9 mouse cellular contexts compared by ENCODE assay signal in the genomic region with DNA sequence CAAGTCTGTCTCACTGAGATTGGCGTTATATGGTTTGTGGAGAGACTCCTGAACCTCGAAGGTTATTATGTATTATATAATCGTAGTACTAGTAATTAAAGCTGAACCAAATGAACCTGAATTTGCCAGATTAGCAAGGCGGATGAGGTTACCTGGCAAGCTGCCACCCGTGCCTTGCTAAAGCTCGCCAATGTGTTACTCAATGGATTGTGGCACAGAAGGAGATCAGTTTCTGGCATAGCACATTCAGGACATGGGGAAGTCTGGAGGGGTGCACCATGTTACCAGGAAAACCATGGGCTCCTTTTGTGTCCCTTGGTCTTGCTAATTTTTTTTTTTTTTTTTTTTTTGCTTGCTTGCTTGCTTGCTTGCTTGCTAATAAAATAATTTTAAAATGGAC. TPM values are rescaled to one million over a fixed set of nuclear protein-coding genes. Genes with fewer than 3 reads are reported as not detected.
DNase-seq lines count a peak whose midpoint lies in the region; ATAC-seq and TF ChIP-seq lines count a peak whose summit lies in the region.
"Had no signal": no experiment of that assay in that cellular context is flagged by ENCODE, and none has a peak within 500 bp of the region (broad histone marks: within the 10 kb centered on the region; RNA-seq: fewer than 3 reads in every experiment).

No protein-coding gene starts in this region.

- no peaks in the 10 kb centered on the region for H3K79me2 ChIP-seq in heart, adult 2 months (replicated peaks; ENCODE audit: control insufficient read depth, insufficient read depth, low read length)

- TF ChIP-seq POLR2A in heart, adult 2 months (IDR thresholded peaks at IDR 0.05; ENCODE audit: insufficient read depth, low read depth, low read length), result no peak

- no peak for TF ChIP-seq EP300 in heart, adult 2 months (IDR thresholded peaks at IDR 0.05; ENCODE audit: insufficient read depth, low read depth, low read length)

- TF ChIP-seq CTCF in heart, adult 2 months (IDR thresholded peaks at IDR 0.05), result no peak
- no peak for TF ChIP-seq CTCF in forebrain, postnatal 0 days (IDR thresholded peaks at IDR 0.05; ENCODE audit: low read depth)

- ATAC-seq in heart, embryonic 14.5 days (ENCODE audit: insufficient number of reproducible peaks, insufficient read depth, low FRiP score, low read depth), result no peak
- ATAC-seq in forebrain, postnatal 0 days, result no peak
- ATAC-seq in intestine, embryonic 16.5 days, result no peak

- H3K27ac ChIP-seq in heart, embryonic 14.5 days (replicated peaks in 1 of 2; ENCODE audit: control insufficient read depth in 1 of 2, insufficient read depth in 1 of 2, low read depth in 2 of 2, low read length in 2 of 2), result no peak overlapping the region
- no peak overlapping the region for H3K27ac ChIP-seq in heart, adult 2 months
- no peak overlapping the region for H3K27ac ChIP-seq in forebrain, postnatal 0 days (ENCODE audit: low read depth, low read length)
- no peak overlapping the region for H3K27ac ChIP-seq in intestine, embryonic 16.5 days (ENCODE audit: low read length)

- no peak for DNase-seq in heart, adult 2 months
- peak; percentile 10 for DNase-seq in adrenal gland, adult 8-10 months
- peak; percentile 25 for DNase-seq in forebrain, postnatal 0 days
- peak; percentile 15 for DNase-seq in lung, postnatal 10 days
- no peak for DNase-seq in thymus, adult 18-20 months
- DNase-seq in embryo, embryonic 9.5 days (ENCODE audit: extremely low spot score), result no peak

- intact Hi-C loops in heart, adult 2 months (cut with DNase I), result no loop called here

- H3K4me1 ChIP-seq in heart, embryonic 14.5 days (ENCODE audit: control insufficient read depth in 2 of 2, insufficient read depth in 2 of 2, low read length in 2 of 2), result peaks cover 3 to 5% of the 10 kb centered on the region in 2 experiments; a peak in 1 of 4 replicates
- H3K4me1 ChIP-seq in heart, adult 2 months (ENCODE audit: control insufficient read depth, insufficient read depth, low read length), result no peaks in the 10 kb centered on the region
- 0 out of 2 replicates have a peak, but pooled peaks cover 9% of the 10 kb centered on the region for H3K4me1 ChIP-seq in forebrain, postnatal 0 days (ENCODE audit: insufficient read depth)
- H3K4me1 ChIP-seq in intestine, embryonic 16.5 days (ENCODE audit: control insufficient read depth, insufficient read depth, low read length), result no peaks in the 10 kb centered on the region

- H3K4me3 ChIP-seq in heart, embryonic 14.5 days (ENCODE audit: control insufficient read depth in 1 of 2, insufficient read depth in 1 of 2, low read depth in 1 of 2, low read length in 2 of 2), result no peak overlapping the region
- no peak overlapping the region for H3K4me3 ChIP-seq in heart, adult 2 months
- H3K4me3 ChIP-seq in forebrain, postnatal 0 days (ENCODE audit: low read depth, low read length), result 0 out of 2 replicates have a peak overlapping the region, but pooled peaks have one; percentile 30
- H3K4me3 ChIP-seq in intestine, embryonic 16.5 days (ENCODE audit: low read length), result no peak overlapping the region

- peak overlapping the region; percentile 66 for H3K4me2 ChIP-seq in heart, embryonic 14.5 days (ENCODE audit: low read length)
- peak overlapping the region; percentile 53; the same call in 1 of the 2 replicates for H3K4me2 ChIP-seq in forebrain, postnatal 0 days (ENCODE audit: low read depth)
- no peak overlapping the region for H3K4me2 ChIP-seq in intestine, embryonic 16.5 days (ENCODE audit: low read depth, low read length)

- no peaks in the 10 kb centered on the region for H3K27me3 ChIP-seq in heart, embryonic 14.5 days (ENCODE audit: control insufficient read depth, insufficient read depth, low read length)
- H3K27me3 ChIP-seq in heart, adult 2 months (ENCODE audit: control insufficient read depth, insufficient read depth, low read length), result no peaks in the 10 kb centered on the region
- H3K27me3 ChIP-seq in forebrain, postnatal 0 days (ENCODE audit: insufficient read depth, low read length), result no peaks in the 10 kb centered on the region
- H3K27me3 ChIP-seq in intestine, embryonic 16.5 days (replicated peaks; ENCODE audit: control insufficient read depth, insufficient read depth, low read length), result peaks cover 3% of the 10 kb centered on the region; the same call in 1 of the 2 replicates

- 89% methylated on average over 6 of the region's 6 CpGs for WGBS in heart, embryonic 14.5 days
- WGBS in heart, adult 2 months, result 87% methylated on average over 6 of the region's 6 CpGs
- 29% methylated on average over 6 of the region's 6 CpGs for WGBS in forebrain, postnatal 0 days
- WGBS in intestine, embryonic 16.5 days, result 80% methylated on average over 6 of the region's 6 CpGs

- no peak overlapping the region for H3K9ac ChIP-seq in heart, embryonic 14.5 days (ENCODE audit: low read length)
- no peak overlapping the region for H3K9ac ChIP-seq in heart, adult 2 months (ENCODE audit: low read depth, low read length)
- no peak overlapping the region for H3K9ac ChIP-seq in forebrain, postnatal 0 days
- no peak overlapping the region for H3K9ac ChIP-seq in intestine, embryonic 16.5 days (ENCODE audit: low read depth, low read length)

- no peaks in the 10 kb centered on the region for H3K36me3 ChIP-seq in heart, embryonic 14.5 days (ENCODE audit: control insufficient read depth, insufficient read depth, low read length)
- H3K36me3 ChIP-seq in heart, adult 2 months (ENCODE audit: control insufficient read depth, insufficient read depth, low read length), result no peaks in the 10 kb centered on the region
- H3K36me3 ChIP-seq in forebrain, postnatal 0 days (ENCODE audit: insufficient read depth), result no peaks in the 10 kb centered on the region
- H3K36me3 ChIP-seq in intestine, embryonic 16.5 days (ENCODE audit: control insufficient read depth, insufficient read depth, low read length), result no peaks in the 10 kb centered on the region

- peaks cover 11% of the 10 kb centered on the region for H3K9me3 ChIP-seq in heart, embryonic 14.5 days (ENCODE audit: control insufficient read depth, low read length)
- H3K9me3 ChIP-seq in forebrain, postnatal 0 days (ENCODE audit: low read length), result peaks cover 5% of the 10 kb centered on the region; the same call in 1 of the 2 replicates
- H3K9me3 ChIP-seq in intestine, embryonic 16.5 days (ENCODE audit: control insufficient read depth, low read length), result peaks cover 14% of the 10 kb centered on the region

RNA-seq across cellular contexts. Expression of gene Tescl, which starts 8.5 kb away (rescaled TPM):
- polyA plus RNA-seq in heart, embryonic 14.5 days (2014; fragmentation: Nextera tagmentation; extraction: Ambion mirVana), result not detected in 2 replicates
- not detected for total RNA-seq in heart, adult 2 months (2021)
- polyA plus RNA-seq in heart, adult 2 months (2012; rRNA removed), result 0.35 and 0.66 TPM in 2 replicates
- under 1 TPM in 1 of 4 experiments, not detected in 3; 0.70 TPM for total RNA-seq in adrenal gland, adult 8-10 months (2022)
- total RNA-seq in forebrain, postnatal 0 days (2014; rRNA removed), result not detected in 2 replicates
- polyA plus RNA-seq in forebrain, postnatal 0 days (2015; fragmentation: Nextera tagmentation; extraction: Ambion mirVana), result not detected in 2 replicates
- not detected in 2 replicates for polyA plus RNA-seq in intestine, embryonic 16.5 days (2015; fragmentation: Nextera tagmentation; extraction: Ambion mirVana)
- total RNA-seq: neutrophil, adult 5-6 weeks had no signal

RNA-seq across cellular contexts. Expression of gene Zfp94, which starts 8.7 kb away (rescaled TPM):
- 4.5 and 6.3 TPM in 2 replicates for polyA plus RNA-seq in heart, embryonic 14.5 days (2014; fragmentation: Nextera tagmentation; extraction: Ambion mirVana)
- total RNA-seq in heart, adult 2 months (2021), result 1 to 10 TPM; 1.9 to 2.7 TPM
- 3.4 and 3.8 TPM in 2 replicates for polyA plus RNA-seq in heart, adult 2 months (2012; rRNA removed)
- total RNA-seq in adrenal gland, adult 8-10 months (2022), result 10 to 100 TPM in 1 of 4 experiments, 1 to 10 TPM in 3; 4.8 to 10.1 (median 7.0) TPM
- 15.8 and 16.9 TPM in 2 replicates for total RNA-seq in forebrain, postnatal 0 days (2014; rRNA removed)
- polyA plus RNA-seq in forebrain, postnatal 0 days (2015; fragmentation: Nextera tagmentation; extraction: Ambion mirVana), result 19.3 and 21.2 TPM in 2 replicates
- 6.0 and 7.3 TPM in 2 replicates for polyA plus RNA-seq in intestine, embryonic 16.5 days (2015; fragmentation: Nextera tagmentation; extraction: Ambion mirVana)

RNA-seq across cellular contexts. Expression of gene Lypd5, which starts 23.8 kb away (rescaled TPM):
- polyA plus RNA-seq in heart, embryonic 14.5 days (2014; fragmentation: Nextera tagmentation; extraction: Ambion mirVana), result not detected in 2 replicates
- not detected for total RNA-seq in heart, adult 2 months (2021)
- polyA plus RNA-seq in heart, adult 2 months (2012; rRNA removed), result not detected in 2 replicates
- not detected for total RNA-seq in adrenal gland, adult 8-10 months (2022)
- not detected in 2 replicates for total RNA-seq in forebrain, postnatal 0 days (2014; rRNA removed)
- not detected in 2 replicates for polyA plus RNA-seq in forebrain, postnatal 0 days (2015; fragmentation: Nextera tagmentation; extraction: Ambion mirVana)
- 0.10 TPM in 1 of 2 replicates, not detected in the other for polyA plus RNA-seq in intestine, embryonic 16.5 days (2015; fragmentation: Nextera tagmentation; extraction: Ambion mirVana)
- total RNA-seq: neutrophil, adult 5-6 weeks had no signal

RNA-seq across cellular contexts. Expression of gene Zfp61, which starts 24.2 kb away (rescaled TPM):
- 12.9 and 15.9 TPM in 2 replicates for polyA plus RNA-seq in heart, embryonic 14.5 days (2014; fragmentation: Nextera tagmentation; extraction: Ambion mirVana)
- total RNA-seq in heart, adult 2 months (2021), result 1 to 10 TPM; 2.7 to 3.3 TPM
- polyA plus RNA-seq in heart, adult 2 months (2012; rRNA removed), result 2.7 and 5.3 TPM in 2 replicates
- 10 to 100 TPM in 3 of 4 experiments, 1 to 10 TPM in 1; 7.9 to 19.1 (median 13.4) TPM for total RNA-seq in adrenal gland, adult 8-10 months (2022)
- 32.9 and 34.8 TPM in 2 replicates for total RNA-seq in forebrain, postnatal 0 days (2014; rRNA removed)
- 24.5 and 30.8 TPM in 2 replicates for polyA plus RNA-seq in forebrain, postnatal 0 days (2015; fragmentation: Nextera tagmentation; extraction: Ambion mirVana)
- polyA plus RNA-seq in intestine, embryonic 16.5 days (2015; fragmentation: Nextera tagmentation; extraction: Ambion mirVana), result 18.7 and 21.7 TPM in 2 replicates

RNA-seq across cellular contexts. Expression of gene Kcnn4, which starts 44.9 kb away (rescaled TPM):
- 1.4 and 1.8 TPM in 2 replicates for polyA plus RNA-seq in heart, embryonic 14.5 days (2014; fragmentation: Nextera tagmentation; extraction: Ambion mirVana)
- total RNA-seq in heart, adult 2 months (2021), result 1 to 10 TPM in 1 of 2 experiments, under 1 TPM in 1; 0.91 to 1.1 TPM
- 1.2 and 1.9 TPM in 2 replicates for polyA plus RNA-seq in heart, adult 2 months (2012; rRNA removed)
- 1 to 10 TPM in 2 of 4 experiments, under 1 TPM in 2; 0.70 to 2.0 (median 1.2) TPM for total RNA-seq in adrenal gland, adult 8-10 months (2022)
- 1.2 and 1.5 TPM in 2 replicates for total RNA-seq in forebrain, postnatal 0 days (2014; rRNA removed)
- 0.88 and 1.1 TPM in 2 replicates for polyA plus RNA-seq in forebrain, postnatal 0 days (2015; fragmentation: Nextera tagmentation; extraction: Ambion mirVana)
- polyA plus RNA-seq in intestine, embryonic 16.5 days (2015; fragmentation: Nextera tagmentation; extraction: Ambion mirVana), result 2.5 and 4.3 TPM in 2 replicates

Comparison
In these comparisons a context has a peak if more than half of its experiments do, and no peak if none do; other contexts are left out.
1. DNase-seq: peak in adrenal gland, adult 8-10 months (single experiment), forebrain, postnatal 0 days (single experiment) and lung, postnatal 10 days (single experiment); none in heart, adult 2 months (0 of 2), thymus, adult 18-20 months (0 of 2) and embryo, embryonic 9.5 days (single experiment).